Mouse (Mus musculus) MEL (cell line): ENCODE measurements around the gene Aim2. TPM values are rescaled to one million over a fixed set of nuclear protein-coding genes. Genes with fewer than 3 reads are reported as not detected.
A peak's percentile ranks its signal among the peaks of the same experiment; 100 is the strongest.

Experiments
- DNase-seq: peaks from one replicate; pipeline ENCODE4 v3.0.0; 2011; ENCODE audit warnings: low read depth, low spot score
- H3K27ac ChIP-seq: 2 replicates; pipeline ENCODE4 v1.5.1; 2012; ENCODE audit warnings: low read depth, mild to moderate bottlenecking, control low read depth, low read length, moderate library complexity; ENCODE audit not compliant: control insufficient read depth
- H3K27me3 ChIP-seq, 2 experiments: fragments of 150-350 bp in 1 of 2; sonication (generic) in 1 of 2; 2 replicates each; pipeline ENCODE4 v1.6.1; 2012; ENCODE audit warnings: low read length in 2 of 2, mild to moderate bottlenecking in 2 of 2, improper control_type of control experiment in 1 of 2, moderate library complexity in 1 of 2; ENCODE audit not compliant: insufficient read depth in 2 of 2, control insufficient read depth in 1 of 2
- H3K36me3 ChIP-seq, 2 experiments: 2 replicates each; pipeline ENCODE4 v1.6.1; 2012 to 2014; ENCODE audit warnings: low read length in 2 of 2, improper control_type of control experiment in 1 of 2, inconsistent platforms in 1 of 2, mild to moderate bottlenecking in 1 of 2; ENCODE audit not compliant: insufficient read depth in 2 of 2, control insufficient read depth in 1 of 2
- H3K4me1 ChIP-seq, 2 experiments: fragments of 150-350 bp in 1 of 2; sonication (generic) in 1 of 2; 2 replicates each; pipeline ENCODE4 v1.6.1; 2012; ENCODE audit warnings: low read length in 2 of 2, improper control_type of control experiment in 1 of 2, mild to moderate bottlenecking in 1 of 2; ENCODE audit not compliant: insufficient read depth in 2 of 2, control insufficient read depth in 1 of 2
- H3K4me3 ChIP-seq, 2 experiments: fragments of 150-350 bp in 1 of 2; sonication (generic) in 1 of 2; 2 replicates each; pipeline ENCODE4 v1.5.1; 2012; ENCODE audit warnings: low read depth in 2 of 2, low read length in 2 of 2, mild to moderate bottlenecking in 2 of 2, moderate library complexity in 2 of 2, control low read depth in 1 of 2, improper control_type of control experiment in 1 of 2; ENCODE audit not compliant: control insufficient read depth in 1 of 2, insufficient read depth in 1 of 2
- H3K79me2 ChIP-seq: 2 replicates; pipeline ENCODE4 v1.6.1; 2012; ENCODE audit warnings: mild to moderate bottlenecking, low read length, moderate library complexity; ENCODE audit not compliant: control insufficient read depth, poor library complexity, insufficient read depth
- H3K9ac ChIP-seq: 2 replicates; pipeline ENCODE4 v1.6.1; 2012; ENCODE audit warnings: low read depth, mild to moderate bottlenecking, control low read depth, low read length, moderate library complexity; ENCODE audit not compliant: control insufficient read depth, poor library complexity, severe bottlenecking
- H3K9me3 ChIP-seq: fragments of 150-350 bp; sonication (generic); replicated peaks from 2 replicates; pipeline ENCODE4 v1.6.1; 2012; ENCODE audit warnings: mild to moderate bottlenecking, low read length, improper control_type of control experiment, moderate library complexity; ENCODE audit not compliant: insufficient read depth
- ELF1 ChIP-seq: IDR thresholded peaks from 2 replicates; pipeline ENCODE4 v1.6.1; 2014; ENCODE audit warnings: low read depth, mild to moderate bottlenecking, inconsistent platforms, low read length, improper control_type of control experiment, moderate library complexity
- EP300 ChIP-seq, 2 experiments: IDR thresholded peaks; 2 replicates each; pipeline ENCODE4 v1.6.1; 2011; ENCODE audit warnings: improper control_type of control experiment in 2 of 2, low read length in 2 of 2, low read depth in 1 of 2, mild to moderate bottlenecking in 1 of 2
- GABPA ChIP-seq: IDR thresholded peaks from 2 replicates; pipeline ENCODE4 v1.6.1; 2012; ENCODE audit warnings: low read depth, mild to moderate bottlenecking, inconsistent platforms, low read length, improper control_type of control experiment, moderate library complexity
- HCFC1 ChIP-seq: IDR thresholded peaks from 2 replicates; pipeline ENCODE4 v1.6.1; 2012; ENCODE audit warnings: low read depth, mild to moderate bottlenecking, inconsistent platforms, low read length, improper control_type of control experiment, moderate library complexity
- JUND ChIP-seq: IDR thresholded peaks from 2 replicates; pipeline ENCODE4 v1.6.1; 2011; ENCODE audit warnings: low read depth, mild to moderate bottlenecking, improper control_type of control experiment, low read length
- KAT2A ChIP-seq: conservative IDR thresholded peaks from 2 replicates; pipeline ENCODE4 v1.6.1; 2012; ENCODE audit warnings: low read depth, low read length, improper control_type of control experiment, inconsistent platforms
- MAFK ChIP-seq: IDR thresholded peaks from 2 replicates; pipeline ENCODE4 v1.6.1; 2011; ENCODE audit warnings: low read depth, mild to moderate bottlenecking, low read length, improper control_type of control experiment, borderline replicate concordance
- MAX ChIP-seq: IDR thresholded peaks from 2 replicates; pipeline ENCODE4 v1.6.1; 2011; ENCODE audit warnings: low read length, improper control_type of control experiment
- MEF2A ChIP-seq: IDR thresholded peaks from 2 replicates; pipeline ENCODE4 v1.6.1; 2014; ENCODE audit warnings: low read depth, mild to moderate bottlenecking, inconsistent platforms, low read length, improper control_type of control experiment; ENCODE audit not compliant: poor library complexity, insufficient replicate concordance, severe bottlenecking; ENCODE audit errors: extremely low read depth
- NELFE ChIP-seq: IDR thresholded peaks from 2 replicates; pipeline ENCODE4 v1.6.1; 2011; ENCODE audit warnings: low read depth, low read length, improper control_type of control experiment
- NRF1 ChIP-seq: IDR thresholded peaks from 2 replicates; pipeline ENCODE4 v1.6.1; 2014; ENCODE audit warnings: low read depth, mild to moderate bottlenecking, inconsistent platforms, low read length, improper control_type of control experiment, moderate library complexity; ENCODE audit not compliant: poor library complexity, insufficient read depth, severe bottlenecking
- POLR2AphosphoS2 ChIP-seq: IDR thresholded peaks from 2 replicates; pipeline ENCODE4 v1.6.1; 2011; ENCODE audit warnings: low read length, improper control_type of control experiment
- SIN3A ChIP-seq: IDR thresholded peaks from 2 replicates; pipeline ENCODE4 v1.6.1; 2012; ENCODE audit warnings: low read length, improper control_type of control experiment, inconsistent platforms
- TBP ChIP-seq: IDR thresholded peaks from 2 replicates; pipeline ENCODE4 v1.8.0; 2011; ENCODE audit warnings: low read depth, low read length, improper control_type of control experiment
- UBTF ChIP-seq: IDR thresholded peaks from 2 replicates; pipeline ENCODE4 v1.6.1; 2012; ENCODE audit warnings: low read depth, mild to moderate bottlenecking, inconsistent platforms, low read length, improper control_type of control experiment, moderate library complexity, borderline replicate concordance; ENCODE audit not compliant: insufficient read depth
- USF1 ChIP-seq: IDR thresholded peaks from 2 replicates; pipeline ENCODE4 v1.6.1; 2014; ENCODE audit warnings: low read depth, mild to moderate bottlenecking, inconsistent platforms, low read length, improper control_type of control experiment, moderate library complexity
- ZC3H11A ChIP-seq: IDR thresholded peaks from 2 replicates; pipeline ENCODE4 v1.6.1; 2012; ENCODE audit warnings: low read depth, mild to moderate bottlenecking, inconsistent platforms, low read length, improper control_type of control experiment
- ZKSCAN1 ChIP-seq: IDR thresholded peaks from 2 replicates; pipeline ENCODE4 v1.6.1; 2012; ENCODE audit warnings: low read depth, mild to moderate bottlenecking, inconsistent platforms, low read length, improper control_type of control experiment, moderate library complexity
- ZNF384 ChIP-seq: IDR thresholded peaks from 2 replicates; pipeline ENCODE4 v1.6.1; 2012; ENCODE audit warnings: low read depth, mild to moderate bottlenecking, inconsistent platforms, low read length, improper control_type of control experiment
- polyA plus RNA-seq, 2 experiments: library from polyadenylated mRNA; stranded (reverse) in 1 of 2; unstranded in 1 of 2; fragments of >175 nt in 1 of 2; fragments of >200 nt in 1 of 2; gene quantifications; 2 replicates each; pipeline versions ENCODE4 v1.2.1 to v1.2.4; 2012; ENCODE audit warnings: low replicate concordance in 2 of 2, low read depth in 1 of 2; ENCODE audit not compliant: insufficient read length in 2 of 2, insufficient read depth in 1 of 2, missing spikeins in 1 of 2
- total RNA-seq: library from RNA; depleted of rRNA; stranded (reverse); fragments of 300-350 nt; gene quantifications from 2 replicates; pipeline ENCODE4 v1.2.3, GENCODE M21; 2012

The Aim2 gene
- total and polyA plus RNA-seq, 3 experiments = 2.3 to 9.1 TPM; not detected in 1

- H3K4me1 ChIP-seq = peaks cover 38 to 42% of the 10 kb centered on the region in 2 experiments
- DNase-seq = no peak
- TF ChIP-seq HCFC1 = no peak
- TF ChIP-seq SIN3A = no peak
- TF ChIP-seq UBTF = no peak
- no peak for TF ChIP-seq JUND
- TF ChIP-seq TBP = no peak
- no peak for TF ChIP-seq MAX
- H3K9ac ChIP-seq = no peak overlapping the region
- H3K79me2 ChIP-seq = no peaks in the 10 kb centered on the region; the same call in 1 of the 2 replicates
- no peak overlapping the region for H3K4me3 ChIP-seq
- no peaks in the 10 kb centered on the region for H3K9me3 ChIP-seq
- no peak overlapping the region for H3K27ac ChIP-seq
- no peaks in the 10 kb centered on the region for H3K27me3 ChIP-seq
- H3K36me3 ChIP-seq = peaks cover 0 to 39% of the 10 kb centered on the region in 2 experiments; a peak in 2 of 4 replicates
Observed at GRCm38 (mm10) chr1:173348527-173348926, 2.2 kb upstream of the Aim2 start.

- H3K4me1 ChIP-seq = peaks cover 33 to 35% of the 10 kb centered on the region in 2 experiments
- TF ChIP-seq ELF1 = no peak
- no peak for TF ChIP-seq MAX
- no peak for TF ChIP-seq ZKSCAN1
- no peak for TF ChIP-seq NELFE
- TF ChIP-seq POLR2AphosphoS2 = no peak
- TF ChIP-seq ZNF384 = peak; percentile 80
- TF ChIP-seq ZC3H11A = no peak
- no peak for TF ChIP-seq GABPA
- TF ChIP-seq SIN3A = no peak
- TF ChIP-seq EP300 (IDR thresholded peaks at IDR 0.05; ENCODE audit: low read depth in 1 of 2, low read length in 2 of 2) = no peak
- TF ChIP-seq KAT2A = no peak
- no peak for TF ChIP-seq MEF2A
- peak; percentile 48; the same call in 1 of the 2 replicates for TF ChIP-seq USF1
- TF ChIP-seq NRF1 = no peak
- TF ChIP-seq MAFK = no peak
- H3K27me3 ChIP-seq = no peaks in the 10 kb centered on the region
Observed at GRCm38 (mm10) chr1:173349192-173349591, 1.5 kb upstream of the Aim2 start.

More at GRCm38 (mm10) chr1:173349192-173349591, 1.5 kb upstream of the Aim2 start:
- no peak overlapping the region; the same call in 1 of the 2 replicates for H3K9ac ChIP-seq
- no peak overlapping the region for H3K27ac ChIP-seq
- H3K36me3 ChIP-seq = peaks cover 0 to 33% of the 10 kb centered on the region in 2 experiments; a peak in 2 of 4 replicates
- peak overlapping the region in 1 of 2 experiments; percentile 57; a peak in 2 of 4 replicates for H3K4me3 ChIP-seq
- H3K79me2 ChIP-seq = no peaks in the 10 kb centered on the region; the same call in 1 of the 2 replicates
- H3K9me3 ChIP-seq = no peaks in the 10 kb centered on the region
- DNase-seq = no peak
